Comparison of ENCODE assay signal across 16 mouse cellular contexts in the genomic region with DNA sequence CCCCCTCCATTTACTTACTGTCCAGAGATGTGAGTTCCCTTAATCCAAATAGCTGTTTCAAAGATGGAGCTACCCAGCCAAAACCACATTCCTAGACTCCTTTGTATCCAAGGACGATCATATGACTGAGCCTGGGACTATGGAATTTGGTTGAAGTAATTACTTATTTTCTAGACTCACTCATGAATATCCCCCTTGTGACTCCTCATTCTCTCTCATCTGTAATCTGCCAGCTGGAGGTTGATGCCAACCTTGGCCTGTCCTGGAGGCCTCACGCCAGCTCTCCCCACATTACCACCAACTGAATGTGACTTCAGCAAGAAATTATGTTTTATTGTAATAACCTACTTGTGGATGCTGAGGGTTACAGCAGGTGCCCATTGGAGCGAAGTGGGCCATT.
DNase-seq lines count a peak whose midpoint lies in the region; ATAC-seq lines count a peak whose summit lies in the region.
"Had no signal": no experiment of that assay in that cellular context is flagged by ENCODE, and none has a peak within 500 bp of the region (broad histone marks: within the 10 kb centered on the region; RNA-seq: fewer than 3 reads in every experiment).

No protein-coding gene starts in this region.

- H3K4me2 ChIP-seq in hindbrain, embryonic 13.5 days, result no peak overlapping the region
- no peak overlapping the region for H3K4me2 ChIP-seq in hindbrain, embryonic 12.5 days (replicated peaks)
- no peak overlapping the region for H3K4me2 ChIP-seq in hindbrain, embryonic 14.5 days (replicated peaks)
- H3K4me2 ChIP-seq: limb, embryonic 15.5 days; neural tube, embryonic 13.5 days had no signal

- H3K4me3 ChIP-seq in hindbrain, embryonic 13.5 days, result no peak overlapping the region
- H3K4me3 ChIP-seq in hindbrain, embryonic 12.5 days, result no peak overlapping the region
- no peak overlapping the region for H3K4me3 ChIP-seq in hindbrain, embryonic 14.5 days (replicated peaks; ENCODE audit: low read length)
- H3K4me3 ChIP-seq: embryonic facial prominence, embryonic 10.5 days; erythroblast, embryonic 14.5 days; heart, adult 2 months; limb, embryonic 15.5 days; neural tube, embryonic 13.5 days had no signal

- H3K4me1 ChIP-seq in hindbrain, embryonic 13.5 days (replicated peaks), result peaks cover 42% of the 10 kb centered on the region
- peaks cover 40% of the 10 kb centered on the region for H3K4me1 ChIP-seq in hindbrain, embryonic 12.5 days
- peaks cover 21% of the 10 kb centered on the region for H3K4me1 ChIP-seq in hindbrain, embryonic 14.5 days (replicated peaks; ENCODE audit: control insufficient read depth, insufficient read depth, low read length)

- no peak for ATAC-seq in cerebellum, adult (ENCODE audit: insufficient number of reproducible peaks, low FRiP score, low TSS enrichment)
- peak; percentile 26; the same call in 1 of the 2 replicates for ATAC-seq in hindbrain, embryonic 13.5 days (ENCODE audit: low FRiP score)
- no peak; the same call in 1 of the 2 replicates for ATAC-seq in hindbrain, embryonic 12.5 days (ENCODE audit: low FRiP score)
- ATAC-seq in hindbrain, embryonic 14.5 days (ENCODE audit: low FRiP score), result peak; percentile 62; the same call in 1 of the 2 replicates
- ATAC-seq: inflammation-experienced regulatory T-cells, adult 6 months; liver, postnatal 0 days had no signal

- H3K9me3 ChIP-seq in hindbrain, embryonic 13.5 days, result no peaks in the 10 kb centered on the region
- H3K9me3 ChIP-seq in hindbrain, embryonic 12.5 days (replicated peaks), result no peaks in the 10 kb centered on the region
- no peaks in the 10 kb centered on the region for H3K9me3 ChIP-seq in hindbrain, embryonic 14.5 days (ENCODE audit: control insufficient read depth, low read length)
- H3K9me3 ChIP-seq: embryonic facial prominence, embryonic 10.5 days; limb, embryonic 15.5 days; neural tube, embryonic 13.5 days had no signal

- H3K27me3 ChIP-seq in hindbrain, embryonic 13.5 days, result no peaks in the 10 kb centered on the region
- H3K27me3 ChIP-seq in hindbrain, embryonic 12.5 days, result no peaks in the 10 kb centered on the region
- H3K27me3 ChIP-seq in hindbrain, embryonic 14.5 days (ENCODE audit: control insufficient read depth, insufficient read depth, low read length), result no peaks in the 10 kb centered on the region
- H3K27me3 ChIP-seq: limb, embryonic 15.5 days; neural tube, embryonic 13.5 days had no signal

- 31% methylated on average over 3 of the region's 3 CpGs for WGBS in hindbrain, embryonic 13.5 days
- WGBS in hindbrain, embryonic 12.5 days, result 40% methylated on average over 3 of the region's 3 CpGs
- 33% methylated on average over 3 of the region's 3 CpGs for WGBS in hindbrain, embryonic 14.5 days

- no peaks in the 10 kb centered on the region for H3K36me3 ChIP-seq in hindbrain, embryonic 13.5 days
- no peaks in the 10 kb centered on the region for H3K36me3 ChIP-seq in hindbrain, embryonic 12.5 days
- no peaks in the 10 kb centered on the region for H3K36me3 ChIP-seq in hindbrain, embryonic 14.5 days (replicated peaks; ENCODE audit: control insufficient read depth, insufficient read depth)
- H3K36me3 ChIP-seq: limb, embryonic 15.5 days; neural tube, embryonic 13.5 days had no signal

- DNase-seq in cerebellum, adult 9-10 months, result peak; percentile 12
- peak; percentile 37 for DNase-seq in left cerebral cortex, postnatal 4 days
- DNase-seq in left cerebral cortex, adult 11 months (ENCODE audit: low spot score), result no peak
- no peak for DNase-seq in hindbrain, embryonic 14.5 days (ENCODE audit: low spot score)
- no peak for DNase-seq in thymus, postnatal 25 days
- DNase-seq: heart, adult 2 months; liver, postnatal 0 days had no signal

- H3K27ac ChIP-seq in hindbrain, embryonic 13.5 days, result no peak overlapping the region
- no peak overlapping the region for H3K27ac ChIP-seq in hindbrain, embryonic 12.5 days
- H3K27ac ChIP-seq in hindbrain, embryonic 14.5 days, result no peak overlapping the region
- H3K27ac ChIP-seq: embryonic facial prominence, embryonic 10.5 days; heart, adult 2 months; limb, embryonic 15.5 days; macrophage; neural tube, embryonic 13.5 days had no signal

- intact Hi-C loops in left cerebral cortex, postnatal 4 days (cut with DNase I), result no loop called here

- H3K9ac ChIP-seq in hindbrain, embryonic 13.5 days, result no peak overlapping the region
- no peak overlapping the region for H3K9ac ChIP-seq in hindbrain, embryonic 12.5 days
- H3K9ac ChIP-seq in hindbrain, embryonic 14.5 days, result no peak overlapping the region
- H3K9ac ChIP-seq: limb, embryonic 15.5 days; liver, postnatal 0 days; neural tube, embryonic 13.5 days had no signal

Comparison
In these comparisons a context has a peak if more than half of its experiments do, and no peak if none do; other contexts are left out.
1. DNase-seq: peak in cerebellum, adult 9-10 months (single experiment) and left cerebral cortex, postnatal 4 days (single experiment); none in left cerebral cortex, adult 11 months (single experiment), hindbrain, embryonic 14.5 days (single experiment) and thymus, postnatal 25 days (single experiment).
2. ATAC-seq: peak in hindbrain, embryonic 13.5 days (single experiment) and hindbrain, embryonic 14.5 days (single experiment); none in cerebellum, adult (single experiment) and hindbrain, embryonic 12.5 days (single experiment).